In the genomic region with DNA sequence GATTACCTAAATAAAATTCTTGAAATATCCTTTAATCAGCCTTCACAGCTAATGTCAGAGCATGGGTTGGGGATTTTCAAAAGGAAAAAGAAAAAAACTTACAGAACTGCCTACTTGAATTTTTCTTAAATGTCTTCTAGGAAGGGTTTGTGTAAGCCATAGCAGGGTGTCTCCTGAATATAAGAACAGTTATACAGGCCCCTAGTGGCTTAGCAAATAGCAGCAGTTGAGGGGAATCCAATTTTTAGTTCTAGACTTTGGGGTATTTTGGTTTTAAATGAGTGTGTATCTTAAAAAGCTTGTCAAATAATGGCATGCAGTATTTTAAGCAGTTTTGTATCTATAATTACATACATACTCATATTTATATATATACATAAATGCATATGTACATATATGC, we compare ENCODE assay signal across 8 mouse cellular contexts.
DNase-seq lines count a peak whose midpoint lies in the region; ATAC-seq and TF ChIP-seq lines count a peak whose summit lies in the region.
"Had no signal": no experiment of that assay in that cellular context is flagged by ENCODE, and none has a peak within 500 bp of the region (broad histone marks: within the 10 kb centered on the region; RNA-seq: fewer than 3 reads in every experiment).

No protein-coding gene starts in this region.

- H3K9ac ChIP-seq in intestine, embryonic 14.5 days (ENCODE audit: low read length) = no peak overlapping the region
- no peak overlapping the region for H3K9ac ChIP-seq in intestine, embryonic 16.5 days (ENCODE audit: low read depth, low read length)
- no peak overlapping the region for H3K9ac ChIP-seq in limb, embryonic 14.5 days (ENCODE audit: low read depth, low read length, severe bottlenecking)
- H3K9ac ChIP-seq: stomach, embryonic 15.5 days had no signal

- ATAC-seq in intestine, embryonic 14.5 days (replicated peaks; ENCODE audit: low FRiP score, low TSS enrichment, low read depth) = no peak
- no peak for ATAC-seq in intestine, embryonic 16.5 days
- no peak for ATAC-seq in limb, embryonic 14.5 days (ENCODE audit: low FRiP score, low read depth)

- TF ChIP-seq POLR2A in limb, embryonic 14.5 days (IDR thresholded peaks at IDR 0.05; ENCODE audit: borderline replicate concordance, extremely low read depth, insufficient read depth, insufficient read length) = no peak

- no peaks in the 10 kb centered on the region for H3K36me3 ChIP-seq in intestine, embryonic 14.5 days (ENCODE audit: control insufficient read depth, insufficient read depth, low read length)
- H3K36me3 ChIP-seq in intestine, embryonic 16.5 days (ENCODE audit: control insufficient read depth, insufficient read depth, low read length) = no peaks in the 10 kb centered on the region
- H3K36me3 ChIP-seq in limb, embryonic 14.5 days (ENCODE audit: control insufficient read depth, insufficient read depth, low read length) = no peaks in the 10 kb centered on the region
- H3K36me3 ChIP-seq: stomach, embryonic 15.5 days had no signal

- H3K4me2 ChIP-seq in intestine, embryonic 14.5 days (ENCODE audit: low read length) = peak overlapping the region; percentile 76
- H3K4me2 ChIP-seq in intestine, embryonic 16.5 days (ENCODE audit: low read depth, low read length) = no peak overlapping the region
- peak overlapping the region; percentile 80; the same call in 1 of the 2 replicates for H3K4me2 ChIP-seq in limb, embryonic 14.5 days (replicated peaks; ENCODE audit: low read depth, low read length, severe bottlenecking)

- no peak overlapping the region for H3K27ac ChIP-seq in intestine, embryonic 14.5 days (ENCODE audit: low read depth)
- H3K27ac ChIP-seq in intestine, embryonic 16.5 days (ENCODE audit: low read length) = no peak overlapping the region
- no peak overlapping the region for H3K27ac ChIP-seq in limb, embryonic 14.5 days (replicated peaks; ENCODE audit: low read depth, low read length)
- H3K27ac ChIP-seq: stomach, embryonic 15.5 days had no signal

- peaks cover 6% of the 10 kb centered on the region; the same call in 1 of the 2 replicates for H3K4me1 ChIP-seq in intestine, embryonic 14.5 days (replicated peaks; ENCODE audit: control insufficient read depth, insufficient read depth, low read length)
- no peaks in the 10 kb centered on the region; the same call in 1 of the 2 replicates for H3K4me1 ChIP-seq in intestine, embryonic 16.5 days (ENCODE audit: control insufficient read depth, insufficient read depth, low read length)
- H3K4me1 ChIP-seq in limb, embryonic 14.5 days (ENCODE audit: control insufficient read depth, insufficient read depth, low read length) = peaks cover 10% of the 10 kb centered on the region
- H3K4me1 ChIP-seq: stomach, embryonic 15.5 days had no signal

- no peak overlapping the region; the same call in 1 of the 2 replicates for H3K4me3 ChIP-seq in intestine, embryonic 14.5 days (ENCODE audit: low read depth, low read length)
- H3K4me3 ChIP-seq in intestine, embryonic 16.5 days (ENCODE audit: low read length) = no peak overlapping the region
- peak overlapping the region; percentile 95 for H3K4me3 ChIP-seq in limb, embryonic 14.5 days (replicated peaks; ENCODE audit: low read length)

- H3K27me3 ChIP-seq in intestine, embryonic 14.5 days (replicated peaks; ENCODE audit: control insufficient read depth, insufficient read depth, low read length) = no peaks in the 10 kb centered on the region
- no peaks in the 10 kb centered on the region for H3K27me3 ChIP-seq in intestine, embryonic 16.5 days (replicated peaks; ENCODE audit: control insufficient read depth, insufficient read depth, low read length)
- no peaks in the 10 kb centered on the region for H3K27me3 ChIP-seq in limb, embryonic 14.5 days (ENCODE audit: control insufficient read depth, insufficient read depth, low read length)
- H3K27me3 ChIP-seq: stomach, embryonic 15.5 days had no signal

- no peaks in the 10 kb centered on the region for H3K9me3 ChIP-seq in intestine, embryonic 14.5 days (ENCODE audit: control insufficient read depth, low read length)
- no peaks in the 10 kb centered on the region for H3K9me3 ChIP-seq in intestine, embryonic 16.5 days (ENCODE audit: control insufficient read depth, low read length)
- H3K9me3 ChIP-seq in limb, embryonic 14.5 days (ENCODE audit: control insufficient read depth, low read length) = no peaks in the 10 kb centered on the region
- H3K9me3 ChIP-seq: stomach, embryonic 15.5 days had no signal

- no peak for DNase-seq in intestine, embryonic 14.5 days (ENCODE audit: low spot score)
- peak; percentile 64 for DNase-seq in Muller cell, postnatal 12 days (ENCODE audit: inconsistent ontology term)
- peak; percentile 70 for DNase-seq in embryo, embryonic 11 days
- peak; percentile 80 for DNase-seq in limb, embryonic 14.5 days (ENCODE audit: low spot score)
- no peak for DNase-seq in B cell, adult 2 months
- DNase-seq in spleen, postnatal 4 days (ENCODE audit: low spot score in 2 of 2) = no peak

Comparison
In these comparisons a context has a peak if more than half of its experiments do, and no peak if none do; other contexts are left out.
1. DNase-seq: peak in Muller cell, postnatal 12 days (single experiment), embryo, embryonic 11 days (single experiment) and limb, embryonic 14.5 days (single experiment); none in intestine, embryonic 14.5 days (single experiment), B cell, adult 2 months (0 of 2) and spleen, postnatal 4 days (0 of 2).